ENCODE assay signal across 24 mouse cellular contexts in the genomic region with DNA sequence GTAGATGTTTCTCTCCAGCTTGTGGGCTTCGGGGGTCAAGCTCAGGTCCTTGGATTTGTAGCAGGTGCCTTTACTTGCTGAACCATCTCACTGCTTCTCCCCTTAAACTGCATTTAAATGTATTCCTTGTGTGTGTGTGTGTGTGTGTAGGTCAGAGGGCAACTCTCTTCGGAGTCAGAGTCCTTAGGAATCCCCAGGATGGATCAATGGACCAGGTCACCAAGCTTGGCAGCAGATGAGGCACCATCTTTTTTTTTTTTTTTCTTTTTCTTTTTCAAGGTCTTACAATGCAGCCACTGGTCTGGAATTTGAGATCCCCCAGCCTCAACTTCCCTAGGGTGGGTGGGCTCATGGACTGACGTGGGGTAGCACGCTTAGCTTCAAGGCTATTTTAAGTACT. TPM values are rescaled to one million over a fixed set of nuclear protein-coding genes. Genes with fewer than 3 reads are reported as not detected.
A peak's percentile ranks its signal among the peaks of the same experiment; 100 is the strongest.
DNase-seq lines count a peak whose midpoint lies in the region; ATAC-seq and TF ChIP-seq lines count a peak whose summit lies in the region.
"Had no signal": no experiment of that assay in that cellular context is flagged by ENCODE, and none has a peak within 500 bp of the region (broad histone marks: within the 10 kb centered on the region; RNA-seq: fewer than 3 reads in every experiment).

No protein-coding gene starts in this region.

- H3K36me3 ChIP-seq in intestine, embryonic 16.5 days (ENCODE audit: control insufficient read depth, insufficient read depth, low read length) = no peaks in the 10 kb centered on the region
- H3K36me3 ChIP-seq in intestine, embryonic 15.5 days = no peaks in the 10 kb centered on the region
- H3K36me3 ChIP-seq in MEL (ENCODE audit: control insufficient read depth in 1 of 2, insufficient read depth in 2 of 2, low read length in 2 of 2) = peaks cover 0 to 48% of the 10 kb centered on the region in 2 experiments; a peak in 2 of 4 replicates
- H3K36me3 ChIP-seq in liver, embryonic 11.5 days (ENCODE audit: control insufficient read depth, insufficient read depth, low read length) = peaks cover 7% of the 10 kb centered on the region; the same call in 1 of the 2 replicates
- peaks cover 11% of the 10 kb centered on the region for H3K36me3 ChIP-seq in liver, embryonic 16.5 days (ENCODE audit: control insufficient read depth, insufficient read depth)
- H3K36me3 ChIP-seq: heart, embryonic 15.5 days; hindbrain, embryonic 12.5 days had no signal

- no peak for TF ChIP-seq CTCF in MEL (IDR thresholded peaks at IDR 0.05 in 2 of 3, conservative IDR thresholded peaks at IDR 0.05 in 1 of 3; ENCODE audit: control insufficient read depth in 1 of 3, insufficient read depth in 1 of 3, low read depth in 2 of 3, low read length in 3 of 3, poor library complexity in 1 of 3, severe bottlenecking in 1 of 3)

- H3K4me3 ChIP-seq in intestine, embryonic 16.5 days (ENCODE audit: low read length) = no peak overlapping the region
- H3K4me3 ChIP-seq in intestine, embryonic 15.5 days (replicated peaks) = no peak overlapping the region
- no peak overlapping the region for H3K4me3 ChIP-seq in MEL (ENCODE audit: control insufficient read depth in 1 of 2, insufficient read depth in 1 of 2, low read depth in 2 of 2, low read length in 2 of 2)
- no peak overlapping the region for H3K4me3 ChIP-seq in liver, embryonic 11.5 days (ENCODE audit: low read depth, low read length)
- no peak overlapping the region for H3K4me3 ChIP-seq in liver, embryonic 16.5 days (ENCODE audit: low read depth, low read length)
- H3K4me3 ChIP-seq: heart, adult 2 months; heart, embryonic 15.5 days; hindbrain, embryonic 12.5 days; left cerebral cortex, adult 2 months; limb, embryonic 12.5 days had no signal

- peaks cover 39% of the 10 kb centered on the region for H3K4me1 ChIP-seq in intestine, embryonic 16.5 days (ENCODE audit: control insufficient read depth, insufficient read depth, low read length)
- H3K4me1 ChIP-seq in intestine, embryonic 15.5 days (replicated peaks) = peaks cover 19% of the 10 kb centered on the region
- peaks cover 21 to 50% of the 10 kb centered on the region in 2 experiments for H3K4me1 ChIP-seq in MEL (ENCODE audit: control insufficient read depth in 1 of 2, insufficient read depth in 2 of 2, low read length in 2 of 2)
- peaks cover 53% of the 10 kb centered on the region for H3K4me1 ChIP-seq in liver, embryonic 11.5 days (replicated peaks; ENCODE audit: control insufficient read depth, insufficient read depth, low read length)
- H3K4me1 ChIP-seq in liver, embryonic 16.5 days (ENCODE audit: control insufficient read depth, low read depth, low read length) = peaks cover 58% of the 10 kb centered on the region

- H3K79me2 ChIP-seq in MEL (ENCODE audit: control insufficient read depth, insufficient read depth, low read length, poor library complexity) = peaks cover 35% of the 10 kb centered on the region

- no peak for TF ChIP-seq POLR2A in MEL (IDR thresholded peaks at IDR 0.05; ENCODE audit: control insufficient read depth in 1 of 2, insufficient read depth in 1 of 2, low read depth in 1 of 2, low read length in 2 of 2, poor library complexity in 1 of 2)

- TF ChIP-seq EP300 in MEL (IDR thresholded peaks at IDR 0.05; ENCODE audit: low read depth in 1 of 2, low read length in 2 of 2) = no peak

- peak overlapping the region; percentile 98 for H3K27ac ChIP-seq in intestine, embryonic 16.5 days (ENCODE audit: low read length)
- H3K27ac ChIP-seq in intestine, embryonic 15.5 days = no peak overlapping the region
- peak overlapping the region; percentile 98 for H3K27ac ChIP-seq in MEL (ENCODE audit: control insufficient read depth, low read depth, low read length)
- H3K27ac ChIP-seq in liver, embryonic 11.5 days (ENCODE audit: low read depth, low read length) = peak overlapping the region; percentile 98
- H3K27ac ChIP-seq in liver, embryonic 16.5 days (ENCODE audit: low read length) = peak overlapping the region; percentile 100
- H3K27ac ChIP-seq: heart, adult 2 months; heart, embryonic 15.5 days; hindbrain, embryonic 12.5 days; hindbrain, postnatal 0 days; left cerebral cortex, adult 2 months; limb, embryonic 12.5 days had no signal

- no peak for TF ChIP-seq RAD21 in MEL (IDR thresholded peaks at IDR 0.05; ENCODE audit: low read depth, low read length)

- no peak overlapping the region for H3K4me2 ChIP-seq in intestine, embryonic 16.5 days (ENCODE audit: low read depth, low read length)
- no peak overlapping the region for H3K4me2 ChIP-seq in intestine, embryonic 15.5 days (replicated peaks)
- H3K4me2 ChIP-seq in liver, embryonic 11.5 days = peak overlapping the region; percentile 25
- H3K4me2 ChIP-seq in liver, embryonic 16.5 days (ENCODE audit: low read depth, low read length) = peak overlapping the region; percentile 63
- H3K4me2 ChIP-seq: heart, embryonic 15.5 days; hindbrain, embryonic 12.5 days; limb, embryonic 12.5 days had no signal

- no peak overlapping the region for H3K9ac ChIP-seq in intestine, embryonic 16.5 days (ENCODE audit: low read depth, low read length)
- no peak overlapping the region for H3K9ac ChIP-seq in intestine, embryonic 15.5 days
- H3K9ac ChIP-seq in MEL (ENCODE audit: control insufficient read depth, low read depth, low read length, poor library complexity, severe bottlenecking) = peak overlapping the region; percentile 37
- H3K9ac ChIP-seq in liver, embryonic 11.5 days (ENCODE audit: low read depth, low read length) = peak overlapping the region; percentile 43
- peak overlapping the region; percentile 50; the same call in 1 of the 2 replicates for H3K9ac ChIP-seq in liver, embryonic 16.5 days (ENCODE audit: low read depth, low read length)
- H3K9ac ChIP-seq: forebrain, postnatal 0 days; heart, embryonic 15.5 days; hindbrain, embryonic 12.5 days; limb, embryonic 12.5 days had no signal

- H3K27me3 ChIP-seq in intestine, embryonic 16.5 days (replicated peaks; ENCODE audit: control insufficient read depth, insufficient read depth, low read length) = no peaks in the 10 kb centered on the region
- H3K27me3 ChIP-seq in intestine, embryonic 15.5 days (replicated peaks) = no peaks in the 10 kb centered on the region
- no peaks in the 10 kb centered on the region for H3K27me3 ChIP-seq in MEL (ENCODE audit: control insufficient read depth in 1 of 2, insufficient read depth in 2 of 2, low read length in 2 of 2)
- no peaks in the 10 kb centered on the region for H3K27me3 ChIP-seq in liver, embryonic 11.5 days (replicated peaks; ENCODE audit: control insufficient read depth, insufficient read depth, low read length)
- no peaks in the 10 kb centered on the region for H3K27me3 ChIP-seq in liver, embryonic 16.5 days (ENCODE audit: control insufficient read depth, insufficient read depth, low read depth, low read length)
- H3K27me3 ChIP-seq: heart, embryonic 15.5 days; hindbrain, embryonic 12.5 days; limb, embryonic 12.5 days had no signal

- ATAC-seq in intestine, embryonic 16.5 days = no peak
- no peak for ATAC-seq in intestine, embryonic 15.5 days
- ATAC-seq in liver, embryonic 11.5 days (replicated peaks; ENCODE audit: low FRiP score) = no peak
- ATAC-seq in liver, embryonic 16.5 days (ENCODE audit: low read depth) = no peak
- ATAC-seq: forebrain, postnatal 0 days; hindbrain, postnatal 0 days; midbrain, embryonic 16.5 days had no signal

- DNase-seq in MEL (ENCODE audit: low read depth, low spot score) = no peak
- DNase-seq in liver, embryonic 11.5 days (ENCODE audit: low spot score) = no peak
- no peak for DNase-seq in spleen, adult 18-20 months
- DNase-seq in urinary bladder, postnatal 14 days (ENCODE audit: low spot score) = no peak
- DNase-seq: adrenal gland, postnatal 14 days; cerebellum, adult 18-20 months; cerebellum, postnatal 14 days; forebrain, postnatal 0 days; heart, adult 2 months; heart, postnatal 36 days; kidney, adult 11 months; lung, adult 2 months; lung, postnatal 10 days; thymus, postnatal 4 days had no signal

- no peaks in the 10 kb centered on the region for H3K9me3 ChIP-seq in intestine, embryonic 16.5 days (ENCODE audit: control insufficient read depth, low read length)
- no peaks in the 10 kb centered on the region for H3K9me3 ChIP-seq in intestine, embryonic 15.5 days
- no peaks in the 10 kb centered on the region for H3K9me3 ChIP-seq in MEL (replicated peaks; ENCODE audit: insufficient read depth, low read length)
- H3K9me3 ChIP-seq in liver, embryonic 11.5 days (ENCODE audit: control insufficient read depth, low read length) = no peaks in the 10 kb centered on the region
- no peaks in the 10 kb centered on the region for H3K9me3 ChIP-seq in liver, embryonic 16.5 days (replicated peaks; ENCODE audit: control insufficient read depth, low read length)
- H3K9me3 ChIP-seq: heart, embryonic 15.5 days; hindbrain, embryonic 12.5 days; limb, embryonic 12.5 days had no signal

- 94% methylated on average over 4 of the region's 4 CpGs for WGBS in intestine, embryonic 16.5 days
- WGBS in intestine, embryonic 15.5 days = 82% methylated on average over 4 of the region's 4 CpGs
- 81% methylated on average over 4 of the region's 4 CpGs for WGBS in liver, embryonic 11.5 days
- 80% methylated on average over 4 of the region's 4 CpGs for WGBS in liver, embryonic 16.5 days (ENCODE audit: insufficient replicate concordance)

RNA-seq across cellular contexts. Expression of a gene that starts 3.2 kb away (rescaled TPM):
- 84.4 and 92.1 TPM in 2 replicates for polyA plus RNA-seq in intestine, embryonic 16.5 days (2015; fragmentation: Nextera tagmentation; extraction: Ambion mirVana)
- 82.5 and 89.1 TPM in 2 replicates for polyA plus RNA-seq in intestine, embryonic 15.5 days (2015; fragmentation: Nextera tagmentation; extraction: Ambion mirVana)
- total RNA-seq in MEL (2012; rRNA removed) = 85.4 and 88.4 TPM in 2 replicates
- 100 to 1,000 TPM in 1 of 2 experiments, not detected in 1; 128 TPM for polyA plus RNA-seq in MEL (2012; ENCODE audit: insufficient read depth in 1 of 2, insufficient read length in 2 of 2, low read depth in 1 of 2, low replicate concordance in 2 of 2, missing spikeins in 1 of 2)
- 114 and 122 TPM in 2 replicates for polyA plus RNA-seq in liver, embryonic 11.5 days (2014; fragmentation: Nextera tagmentation; extraction: Ambion mirVana)
- 61.7 and 68.8 TPM in 2 replicates for polyA plus RNA-seq in liver, embryonic 16.5 days (2015; fragmentation: Nextera tagmentation; extraction: Ambion mirVana)

RNA-seq across cellular contexts. Expression of a gene that starts 5.8 kb away (rescaled TPM):
- 1,298 and 1,315 TPM in 2 replicates for polyA plus RNA-seq in intestine, embryonic 16.5 days (2015; fragmentation: Nextera tagmentation; extraction: Ambion mirVana)
- polyA plus RNA-seq in intestine, embryonic 15.5 days (2015; fragmentation: Nextera tagmentation; extraction: Ambion mirVana) = 1,041 and 1,081 TPM in 2 replicates
- total RNA-seq in MEL (2012; rRNA removed) = 1,163 and 1,351 TPM in 2 replicates
- polyA plus RNA-seq in MEL (2012; ENCODE audit: insufficient read depth in 1 of 2, insufficient read length in 2 of 2, low read depth in 1 of 2, low replicate concordance in 2 of 2, missing spikeins in 1 of 2) = 1,000 to 10,000 TPM; 1,085 to 1,266 TPM
- polyA plus RNA-seq in liver, embryonic 11.5 days (2014; fragmentation: Nextera tagmentation; extraction: Ambion mirVana) = 2,990 and 3,052 TPM in 2 replicates
- 5,943 and 6,062 TPM in 2 replicates for polyA plus RNA-seq in liver, embryonic 16.5 days (2015; fragmentation: Nextera tagmentation; extraction: Ambion mirVana)

RNA-seq across cellular contexts. Expression of a gene that starts 38.5 kb away (rescaled TPM):
- 40.9 and 45.1 TPM in 2 replicates for polyA plus RNA-seq in intestine, embryonic 16.5 days (2015; fragmentation: Nextera tagmentation; extraction: Ambion mirVana)
- 34.1 and 37.1 TPM in 2 replicates for polyA plus RNA-seq in intestine, embryonic 15.5 days (2015; fragmentation: Nextera tagmentation; extraction: Ambion mirVana)
- 3.4 and 4.9 TPM in 2 replicates for total RNA-seq in MEL (2012; rRNA removed)
- polyA plus RNA-seq in MEL (2012; ENCODE audit: insufficient read depth in 1 of 2, insufficient read length in 2 of 2, low read depth in 1 of 2, low replicate concordance in 2 of 2, missing spikeins in 1 of 2) = 1 to 10 TPM in 1 of 2 experiments, not detected in 1; 7.0 TPM
- polyA plus RNA-seq in liver, embryonic 11.5 days (2014; fragmentation: Nextera tagmentation; extraction: Ambion mirVana) = 14.9 and 16.1 TPM in 2 replicates
- 14.9 and 15.2 TPM in 2 replicates for polyA plus RNA-seq in liver, embryonic 16.5 days (2015; fragmentation: Nextera tagmentation; extraction: Ambion mirVana)

RNA-seq across cellular contexts. Expression of a gene that starts 38.5 kb away (rescaled TPM):
- polyA plus RNA-seq in intestine, embryonic 16.5 days (2015; fragmentation: Nextera tagmentation; extraction: Ambion mirVana) = 425 and 427 TPM in 2 replicates
- 422 and 453 TPM in 2 replicates for polyA plus RNA-seq in intestine, embryonic 15.5 days (2015; fragmentation: Nextera tagmentation; extraction: Ambion mirVana)
- 80.9 and 83.1 TPM in 2 replicates for total RNA-seq in MEL (2012; rRNA removed)
- polyA plus RNA-seq in MEL (2012; ENCODE audit: insufficient read depth in 1 of 2, insufficient read length in 2 of 2, low read depth in 1 of 2, low replicate concordance in 2 of 2, missing spikeins in 1 of 2) = 100 to 1,000 TPM in 1 of 2 experiments, not detected in 1; 241 TPM
- 254 and 264 TPM in 2 replicates for polyA plus RNA-seq in liver, embryonic 11.5 days (2014; fragmentation: Nextera tagmentation; extraction: Ambion mirVana)
- 190 and 213 TPM in 2 replicates for polyA plus RNA-seq in liver, embryonic 16.5 days (2015; fragmentation: Nextera tagmentation; extraction: Ambion mirVana)

RNA-seq across cellular contexts. Expression of a gene that starts 47.8 kb away (rescaled TPM):
- 15.5 TPM in 2 replicates for polyA plus RNA-seq in intestine, embryonic 16.5 days (2015; fragmentation: Nextera tagmentation; extraction: Ambion mirVana)
- polyA plus RNA-seq in intestine, embryonic 15.5 days (2015; fragmentation: Nextera tagmentation; extraction: Ambion mirVana) = 20.9 and 23.2 TPM in 2 replicates
- total RNA-seq in MEL (2012; rRNA removed) = 0.15 and 0.26 TPM in 2 replicates
- under 1 TPM in 1 of 2 experiments, not detected in 1; 0.58 TPM for polyA plus RNA-seq in MEL (2012; ENCODE audit: insufficient read depth in 1 of 2, insufficient read length in 2 of 2, low read depth in 1 of 2, low replicate concordance in 2 of 2, missing spikeins in 1 of 2)
- polyA plus RNA-seq in liver, embryonic 11.5 days (2014; fragmentation: Nextera tagmentation; extraction: Ambion mirVana) = 16.0 and 16.5 TPM in 2 replicates
- 14.4 and 15.0 TPM in 2 replicates for polyA plus RNA-seq in liver, embryonic 16.5 days (2015; fragmentation: Nextera tagmentation; extraction: Ambion mirVana)
- polyA plus RNA-seq: erythroblast, embryonic 14.5 days had no signal

Comparison
In these comparisons a context has a peak if more than half of its experiments do, and no peak if none do; other contexts are left out.
1. H3K4me2 ChIP-seq: peak in liver, embryonic 11.5 days (single experiment) and liver, embryonic 16.5 days (single experiment); none in intestine, embryonic 16.5 days (single experiment) and intestine, embryonic 15.5 days (single experiment).
2. H3K9ac ChIP-seq: peak in MEL (single experiment), liver, embryonic 11.5 days (single experiment) and liver, embryonic 16.5 days (single experiment); none in intestine, embryonic 16.5 days (single experiment) and intestine, embryonic 15.5 days (single experiment).